Mouse (Mus musculus): ENCODE results near the gene Lrp2bp. TPM values are rescaled to one million over a fixed set of nuclear protein-coding genes. Genes with fewer than 3 reads are reported as not detected.

Lrp2bp gene
- polyA plus RNA-seq, 1 experiment: 0.34 TPM

DNA sequence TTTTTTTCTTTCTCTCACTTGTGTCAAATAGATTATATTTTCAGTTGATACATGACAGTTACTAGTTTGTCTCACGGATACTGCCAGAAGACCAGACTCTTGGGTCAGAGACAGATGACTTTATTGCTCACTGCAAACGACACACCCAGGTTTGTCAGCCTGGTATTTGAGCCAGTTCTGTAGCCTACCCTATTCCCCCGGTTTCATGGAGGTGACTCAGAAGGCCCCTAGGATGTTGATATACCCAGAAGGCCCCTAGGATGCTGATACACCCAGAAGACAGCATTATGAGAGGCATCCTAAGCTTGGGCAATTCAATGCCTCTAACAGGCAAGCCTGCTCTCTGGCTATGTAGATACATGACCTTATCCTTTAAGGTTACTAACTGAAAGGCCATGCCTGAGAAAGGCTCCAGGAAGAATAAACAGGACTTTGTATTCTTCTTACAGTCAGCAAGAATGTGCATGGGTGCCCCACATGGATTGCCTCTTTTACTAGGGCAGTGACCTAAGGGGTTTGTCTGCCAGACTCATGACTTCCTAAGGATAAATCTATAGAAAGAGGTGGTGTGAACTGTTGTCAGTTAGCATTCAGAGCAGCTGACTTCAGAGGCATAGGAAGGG is 8.1 kb downstream of the Lrp2bp start:
- Histone ChIP-seq H3K4me1 (ENCODE audit: control insufficient read depth, insufficient read depth, low read length) (no peaks in the 10 kb centered on the region), H3K27ac (ENCODE audit: insufficient read depth, low read length) (no peak overlapping the region), H3K4me3 (replicated peaks; ENCODE audit: insufficient read depth, low read depth, low read length) (no peak overlapping the region), H3K27me3 (ENCODE audit: control insufficient read depth, insufficient read depth, low read length) (no peaks in the 10 kb centered on the region)
- no peak for DNase-seq
- TF ChIP-seq POLR2A (IDR thresholded peaks at IDR 0.05; ENCODE audit: borderline replicate concordance, insufficient read depth, low read length): no peak
- no peak for TF ChIP-seq CTCF (IDR thresholded peaks at IDR 0.05; ENCODE audit: borderline replicate concordance, insufficient read depth, low read depth, low read length)
- 71% methylated on average over 3 of the region's 3 CpGs for WGBS

DNA sequence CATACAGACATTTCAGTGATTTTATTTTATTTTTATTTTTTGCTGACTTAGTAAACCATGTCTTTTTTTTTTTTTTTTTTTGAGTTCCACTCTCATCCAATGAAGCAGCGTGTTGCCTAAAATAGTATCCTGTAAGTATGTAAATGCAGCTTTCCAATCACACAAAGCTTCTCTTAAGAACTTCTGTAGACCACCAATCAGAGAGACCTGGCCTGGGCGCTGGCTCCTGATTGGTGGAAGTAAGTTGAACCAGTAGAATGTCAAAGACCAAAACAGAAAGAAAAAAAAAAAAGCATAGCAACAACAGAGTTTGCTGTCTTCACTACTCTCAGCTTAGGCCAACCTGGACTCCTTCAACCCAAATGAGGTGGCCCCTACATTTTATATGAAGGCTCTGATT is 11.2 kb downstream of the Lrp2bp start:
- Histone ChIP-seq H3K4me3 (replicated peaks; ENCODE audit: insufficient read depth, low read depth, low read length) (no peak overlapping the region), H3K4me1 (ENCODE audit: control insufficient read depth, insufficient read depth, low read length) (no peaks in the 10 kb centered on the region), H3K27me3 (ENCODE audit: control insufficient read depth, insufficient read depth, low read length) (no peaks in the 10 kb centered on the region), H3K27ac (ENCODE audit: insufficient read depth, low read length) (no peak overlapping the region)
- TF ChIP-seq CTCF (IDR thresholded peaks at IDR 0.05; ENCODE audit: borderline replicate concordance, insufficient read depth, low read depth, low read length): no peak
- TF ChIP-seq POLR2A (IDR thresholded peaks at IDR 0.05; ENCODE audit: borderline replicate concordance, insufficient read depth, low read length): no peak
- DNase-seq: no peak
- WGBS: 66% methylated on average over 2 of the region's 2 CpGs

- TF ChIP-seq CTCF (IDR thresholded peaks at IDR 0.05; ENCODE audit: borderline replicate concordance, insufficient read depth, low read depth, low read length) (peak; percentile 15; the same call in 1 of the 2 replicates), POLR2A (IDR thresholded peaks at IDR 0.05; ENCODE audit: borderline replicate concordance, insufficient read depth, low read length) (no peak)
- Histone ChIP-seq H3K27me3 (ENCODE audit: control insufficient read depth, insufficient read depth, low read length) (no peaks in the 10 kb centered on the region), H3K4me3 (replicated peaks; ENCODE audit: insufficient read depth, low read depth, low read length) (no peak overlapping the region), H3K4me1 (ENCODE audit: control insufficient read depth, insufficient read depth, low read length) (no peaks in the 10 kb centered on the region), H3K27ac (ENCODE audit: insufficient read depth, low read length) (no peak overlapping the region)
- peak; percentile 25 to 28 for DNase-seq
- WGBS: 15% methylated on average over 17 of the region's 17 CpGs
Measured at GRCm38 (mm10) chr8:46010746-46011680, 11.9 kb downstream of the Lrp2bp start.

- TF ChIP-seq POLR2A (IDR thresholded peaks at IDR 0.05; ENCODE audit: borderline replicate concordance, insufficient read depth, low read length): no peak
- TF ChIP-seq CTCF (IDR thresholded peaks at IDR 0.05; ENCODE audit: borderline replicate concordance, insufficient read depth, low read depth, low read length): no peak
- WGBS: 93% methylated on average over 9 of the region's 9 CpGs
- Histone ChIP-seq H3K27me3 (ENCODE audit: control insufficient read depth, insufficient read depth, low read length) (no peaks in the 10 kb centered on the region), H3K4me3 (replicated peaks; ENCODE audit: insufficient read depth, low read depth, low read length) (no peak overlapping the region), H3K27ac (ENCODE audit: insufficient read depth, low read length) (no peak overlapping the region), H3K4me1 (ENCODE audit: control insufficient read depth, insufficient read depth, low read length) (no peaks in the 10 kb centered on the region)
- DNase-seq: no peak
Measured at GRCm38 (mm10) chr8:46022203-46022602, 23.1 kb downstream of the Lrp2bp start.

DNA sequence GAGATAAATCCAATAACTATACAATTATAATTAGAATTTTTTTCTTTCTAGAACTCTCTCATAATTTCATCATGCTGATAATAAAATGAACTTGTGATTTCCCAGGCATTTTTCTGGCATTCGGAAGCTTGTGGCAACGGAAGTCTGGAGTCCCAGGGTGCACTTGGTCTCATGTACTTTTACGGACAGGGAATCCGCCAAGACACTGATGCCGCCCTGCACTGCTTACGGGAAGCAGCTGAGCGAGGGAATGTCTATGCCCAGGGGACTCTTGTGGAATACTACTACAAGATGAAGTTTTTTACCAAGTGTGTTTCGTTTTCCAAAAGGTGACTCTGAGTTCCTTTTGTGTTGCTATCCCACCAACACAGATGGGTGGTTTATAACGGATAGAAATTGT is 23.7 kb downstream of the Lrp2bp start:
- no peaks in the 10 kb centered on the region for H3K27me3 ChIP-seq (ENCODE audit: control insufficient read depth, insufficient read depth, low read length)
- no peak overlapping the region for H3K4me3 ChIP-seq (replicated peaks; ENCODE audit: insufficient read depth, low read depth, low read length)
- H3K27ac ChIP-seq (ENCODE audit: insufficient read depth, low read length): no peak overlapping the region
- H3K4me1 ChIP-seq (ENCODE audit: control insufficient read depth, insufficient read depth, low read length): no peaks in the 10 kb centered on the region
- TF ChIP-seq POLR2A (IDR thresholded peaks at IDR 0.05; ENCODE audit: borderline replicate concordance, insufficient read depth, low read length) (no peak), CTCF (IDR thresholded peaks at IDR 0.05; ENCODE audit: borderline replicate concordance, insufficient read depth, low read depth, low read length) (no peak)
- 85% methylated on average over 9 of the region's 9 CpGs for WGBS
- no peak for DNase-seq

GRCm38 (mm10) chr8:46024392-46024791 is 25.3 kb downstream of the Lrp2bp start:
- no peaks in the 10 kb centered on the region for H3K27me3 ChIP-seq (ENCODE audit: control insufficient read depth, insufficient read depth, low read length)
- H3K4me1 ChIP-seq (ENCODE audit: control insufficient read depth, insufficient read depth, low read length): no peaks in the 10 kb centered on the region
- no peak for DNase-seq
- 47% methylated on average over 4 of the region's 4 CpGs for WGBS
- H3K4me3 ChIP-seq (replicated peaks; ENCODE audit: insufficient read depth, low read depth, low read length): no peak overlapping the region
- TF ChIP-seq POLR2A (IDR thresholded peaks at IDR 0.05; ENCODE audit: borderline replicate concordance, insufficient read depth, low read length): no peak
- no peak for TF ChIP-seq CTCF (IDR thresholded peaks at IDR 0.05; ENCODE audit: borderline replicate concordance, insufficient read depth, low read depth, low read length)
- no peak overlapping the region for H3K27ac ChIP-seq (ENCODE audit: insufficient read depth, low read length)

DNA sequence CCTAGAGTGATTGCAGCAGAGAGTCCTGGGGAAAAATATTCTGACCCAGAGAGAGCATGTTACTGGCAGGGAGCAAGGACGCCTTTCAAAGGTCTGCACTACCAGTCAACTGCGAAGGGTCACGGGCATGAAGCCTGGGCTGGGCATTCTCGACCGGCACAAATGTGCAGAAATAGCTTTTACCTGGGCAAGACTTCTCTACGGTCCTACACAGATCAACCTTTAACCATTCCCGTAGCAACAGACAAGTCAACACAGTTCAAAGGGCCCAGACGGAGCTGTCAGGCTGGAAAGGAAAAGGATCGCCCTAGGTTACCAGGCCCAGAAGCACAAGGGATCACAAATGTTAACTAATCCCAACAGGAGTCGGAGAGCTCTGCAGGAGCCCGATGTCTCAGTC is 37.1 kb downstream of the Lrp2bp start:
- no peaks in the 10 kb centered on the region for H3K27me3 ChIP-seq (ENCODE audit: control insufficient read depth, insufficient read depth, low read length)
- H3K4me1 ChIP-seq (ENCODE audit: control insufficient read depth, insufficient read depth, low read length): no peaks in the 10 kb centered on the region
- TF ChIP-seq CTCF (IDR thresholded peaks at IDR 0.05; ENCODE audit: borderline replicate concordance, insufficient read depth, low read depth, low read length) (no peak), POLR2A (IDR thresholded peaks at IDR 0.05; ENCODE audit: borderline replicate concordance, insufficient read depth, low read length) (no peak)
- WGBS: 70% methylated on average over 11 of the region's 11 CpGs
- H3K27ac ChIP-seq (ENCODE audit: insufficient read depth, low read length): no peak overlapping the region
- no peak overlapping the region for H3K4me3 ChIP-seq (replicated peaks; ENCODE audit: insufficient read depth, low read depth, low read length)
- no peak for DNase-seq

GRCm38 (mm10) chr8:46039666-46040065 is 40.6 kb downstream of the Lrp2bp start:
- Histone ChIP-seq H3K4me1 (ENCODE audit: control insufficient read depth, insufficient read depth, low read length) (no peaks in the 10 kb centered on the region), H3K4me3 (replicated peaks; ENCODE audit: insufficient read depth, low read depth, low read length) (no peak overlapping the region), H3K27ac (ENCODE audit: insufficient read depth, low read length) (no peak overlapping the region), H3K27me3 (ENCODE audit: control insufficient read depth, insufficient read depth, low read length) (no peaks in the 10 kb centered on the region)
- no peak for TF ChIP-seq CTCF (IDR thresholded peaks at IDR 0.05; ENCODE audit: borderline replicate concordance, insufficient read depth, low read depth, low read length)
- TF ChIP-seq POLR2A (IDR thresholded peaks at IDR 0.05; ENCODE audit: borderline replicate concordance, insufficient read depth, low read length): no peak
- no peak for DNase-seq
- 12% methylated on average over 1 of the region's 1 CpGs for WGBS
